Mouse (Mus musculus) Patski (cell line): ENCODE results near the gene Scaf1. TPM values are rescaled to one million over a fixed set of nuclear protein-coding genes. Genes with fewer than 3 reads are reported as not detected.

ENCODE experiments used
- ATAC-seq: fragments of 100-300 bp; one replicate; pipeline ENCODE4 v1.8.0; 2021
- CTCF ChIA-PET: fragments of 350-600 bp; sonication (Branson Sonifier 250); formaldehyde crosslinking; loops from one replicate; lab custom pipeline; 2022; ENCODE audit warnings: inconsistent platforms; lab: Charles Lee
- POLR2A ChIA-PET: fragments of 350-600 bp; sonication (Branson Sonifier 250); formaldehyde crosslinking; loops from one replicate; lab custom pipeline; 2022; ENCODE audit warnings: antibody characterized with exemption, inconsistent platforms; lab: Charles Lee
- DNase-seq: peaks from one replicate; pipeline ENCODE4 v3.0.0-alpha.2; 2011; ENCODE audit warnings: low read depth, low spot score
- H3K27me3 ChIP-seq: fragments of 371-371 bp; one replicate; pipeline ENCODE4 v1.5.1; 2021
- CTCF ChIP-seq: fragments of 100-300 bp; IDR thresholded peaks from one replicate; pipeline ENCODE4 v1.5.1; 2021
- in situ Hi-C: fragments of 300-500 bp; cut with MboI; formaldehyde crosslinking; loops from 3 replicates; pipeline ENCODE4 v1.11.1; 2018; ENCODE audit warnings: low pct_unique_long_range_greater_than_20kb, mixed read lengths
- polyA plus RNA-seq: library from polyadenylated mRNA; unstranded; gene quantifications from one replicate; pipeline ENCODE4 v1.2.3, GENCODE M21; 2021

Scaf1 gene
- polyA plus RNA-seq, 1 experiment from 2014 or later, result 80.3 TPM

GRCm38 (mm10) chr7:45016761-45017160 lies 598 bp upstream of the Scaf1 start:
- in situ Hi-C loops, result no loop called here
- no peak for TF ChIP-seq CTCF
- ChIA-PET CTCF (interaction anchor here (1.1 to 1.8 kb wide), 4 partner anchors 28 to 49 kb away, joined by 3 to 4 read pairs (median 3); no protein-coding TSS in a partner anchor), POLR2A (interaction anchor here (1.2 to 1.3 kb wide), 3 partner anchors 10 to 36 kb away, joined by 3 to 5 read pairs (median 4); partner anchors contain the start of gene Prr12)
- no peaks in the 10 kb centered on the region for H3K27me3 ChIP-seq
- ATAC-seq (no peak), DNase-seq (no peak)

GRCm38 (mm10) chr7:45015344-45015956 lies 713 bp downstream of the Scaf1 start:
- DNase-seq, result no peak
- no peak for ATAC-seq
- CTCF ChIA-PET, result interaction anchor here (0.7 to 1.5 kb wide), 3 partner anchors 10 to 33 kb away, joined by 3 to 4 read pairs (median 3); no protein-coding TSS in a partner anchor

GRCm38 (mm10) chr7:45014096-45014451 lies 2.1 kb downstream of the Scaf1 start:
- CTCF ChIA-PET, result interaction anchor here (0.8 to 1.5 kb wide), 2 partner anchors 10 to 39 kb away, joined by 3 to 4 read pairs; no protein-coding TSS in a partner anchor
- TF ChIP-seq CTCF, result no peak
- no peaks in the 10 kb centered on the region for H3K27me3 ChIP-seq
- in situ Hi-C loops, result no loop called here
- no peak for DNase-seq
- ATAC-seq, result no peak
- POLR2A ChIA-PET, result interaction anchor here (2.0 to 3.2 kb wide), 2 partner anchors 10 to 12 kb away, joined by 7 to 17 read pairs; no protein-coding TSS in a partner anchor

More at GRCm38 (mm10) chr7:45015344-45015956, 713 bp downstream of the Scaf1 start:
- POLR2A ChIA-PET, result interaction anchor here (1.0 to 3.2 kb wide), 4 partner anchors 11 to 54 kb away, joined by 3 to 17 read pairs (median 4); partner anchors contain the start of genes Bcl2l12 and Irf3
- no peak for TF ChIP-seq CTCF
- in situ Hi-C loops, result no loop called here
- no peaks in the 10 kb centered on the region for H3K27me3 ChIP-seq

GRCm38 (mm10) chr7:45013366-45014095 lies 2.6 kb downstream of the Scaf1 start:
- CTCF ChIA-PET, result interaction anchor here (0.8 kb wide), 1 partner anchor 38 kb away, joined by 3 read pairs; no protein-coding TSS in a partner anchor
- H3K27me3 ChIP-seq, result no peaks in the 10 kb centered on the region
- POLR2A ChIA-PET, result interaction anchor here (2.0 to 3.2 kb wide), 2 partner anchors 9 to 12 kb away, joined by 7 to 17 read pairs; no protein-coding TSS in a partner anchor
- no peak for TF ChIP-seq CTCF
- ATAC-seq (no peak), DNase-seq (no peak)
- in situ Hi-C loops, result no loop called here

- CTCF ChIA-PET, result interaction anchor here (1.2 kb wide), 1 partner anchor 11 kb away, joined by 3 read pairs; no protein-coding TSS in a partner anchor
- in situ Hi-C loops, result no loop called here
- no peak for ATAC-seq
- H3K27me3 ChIP-seq, result no peaks in the 10 kb centered on the region
- POLR2A ChIA-PET, result interaction anchor here (2.0 to 3.2 kb wide), 2 partner anchors 8 to 11 kb away, joined by 7 to 17 read pairs; no protein-coding TSS in a partner anchor
- no peak for DNase-seq
- no peak for TF ChIP-seq CTCF
These were observed 3.3 kb downstream of the Scaf1 start for GRCm38 (mm10) chr7:45012824-45013223.

GRCm38 (mm10) chr7:45012011-45012410 lies 4.2 kb downstream of the Scaf1 start:
- in situ Hi-C loops, result no loop called here
- H3K27me3 ChIP-seq, result no peaks in the 10 kb centered on the region
- ATAC-seq (no peak), DNase-seq (no peak)
- ChIA-PET CTCF (interaction anchor here (1.2 kb wide), 1 partner anchor 10 kb away, joined by 3 read pairs; no protein-coding TSS in a partner anchor), POLR2A (interaction anchor here (0.6 kb wide), 1 partner anchor 37 kb away, joined by 3 read pairs; no protein-coding TSS in a partner anchor)
- no peak for TF ChIP-seq CTCF

GRCm38 (mm10) chr7:45008411-45008810 lies 7.8 kb downstream of the Scaf1 start:
- POLR2A ChIA-PET, result no interaction called here
- TF ChIP-seq CTCF, result no peak
- ATAC-seq, result no peak

GRCm38 (mm10) chr7:45007846-45008245 lies 8.3 kb downstream of the Scaf1 start:
- ChIA-PET CTCF (no interaction called here), POLR2A (no interaction called here)
- in situ Hi-C loops, result no loop called here
- no peak for TF ChIP-seq CTCF
- DNase-seq (no peak), ATAC-seq (no peak)
- no peaks in the 10 kb centered on the region for H3K27me3 ChIP-seq

More at GRCm38 (mm10) chr7:45008411-45008810, 7.8 kb downstream of the Scaf1 start:
- in situ Hi-C loops, result no loop called here
- DNase-seq, result no peak
- CTCF ChIA-PET, result no interaction called here
- H3K27me3 ChIP-seq, result no peaks in the 10 kb centered on the region

GRCm38 (mm10) chr7:45007141-45007540 lies 9.0 kb downstream of the Scaf1 start:
- ChIA-PET POLR2A (no interaction called here), CTCF (no interaction called here)
- no peak for TF ChIP-seq CTCF
- in situ Hi-C loops, result no loop called here
- ATAC-seq (no peak), DNase-seq (no peak)
- no peaks in the 10 kb centered on the region for H3K27me3 ChIP-seq

- TF ChIP-seq CTCF, result no peak
- DNase-seq (no peak), ATAC-seq (no peak)
- CTCF ChIA-PET, result no interaction called here
- no peaks in the 10 kb centered on the region for H3K27me3 ChIP-seq
- in situ Hi-C loops, result no loop called here
- POLR2A ChIA-PET, result interaction anchor here (1.2 kb wide), 1 partner anchor 11 kb away, joined by 3 read pairs; no protein-coding TSS in a partner anchor
These were observed 9.7 kb downstream of the Scaf1 start for GRCm38 (mm10) chr7:45006503-45006902.
